Mouse (Mus musculus) brown adipose tissue, adult 24 weeks (tissue): ENCODE results near the gene Spock1. TPM values are rescaled to one million over a fixed set of nuclear protein-coding genes. Genes with fewer than 3 reads are reported as not detected.

Source experiments
- H3K27ac ChIP-seq: fragments of 200-500 bp; replicated peaks from 2 replicates; pipeline ENCODE4 v1.5.1; 2012; ENCODE audit warnings: low read depth, mild to moderate bottlenecking, low read length
- H3K4me1 ChIP-seq: fragments of 200-500 bp; 2 replicates; pipeline ENCODE4 v1.6.1; 2012; ENCODE audit warnings: low read length, mixed read lengths; ENCODE audit not compliant: control insufficient read depth, insufficient read depth, insufficient read length
- H3K4me3 ChIP-seq: fragments of 200-500 bp; 2 replicates; pipeline ENCODE4 v1.5.1; 2012; ENCODE audit warnings: low read depth, mild to moderate bottlenecking, low read length, moderate library complexity; ENCODE audit not compliant: insufficient read depth
- polyA plus RNA-seq: library from polyadenylated mRNA; stranded (reverse); fragments of >200 nt; gene quantifications from 2 replicates; pipeline ENCODE4 v1.2.4, GENCODE M21; 2012; ENCODE audit not compliant: missing spikeins, insufficient read depth, insufficient read length

The Spock1 gene
- polyA plus RNA-seq, 1 experiment: not detected

DNA sequence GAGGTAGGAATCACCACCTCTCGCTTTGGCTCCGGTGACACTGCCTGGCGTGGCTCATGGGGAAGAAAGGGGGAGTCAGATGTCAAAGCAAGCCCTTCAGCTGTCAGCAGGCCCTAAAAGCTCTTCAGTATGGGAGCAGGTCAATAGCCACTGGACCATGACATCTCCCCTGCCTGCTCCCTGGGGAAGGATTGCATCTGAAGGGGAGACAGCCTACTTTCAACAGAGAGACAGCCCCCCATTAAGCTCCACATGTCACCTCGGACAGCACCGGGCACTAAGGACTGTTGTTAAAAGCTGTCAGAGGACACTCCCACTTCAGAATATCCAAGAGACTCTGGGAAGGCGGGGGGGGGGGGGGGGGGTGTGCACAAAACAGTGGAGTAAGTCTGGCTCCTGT lies 19.1 kb downstream of the Spock1 start:
- Histone ChIP-seq H3K4me3 (no peak overlapping the region), H3K27ac (no peak overlapping the region), H3K4me1 (no peaks in the 10 kb centered on the region)

DNA sequence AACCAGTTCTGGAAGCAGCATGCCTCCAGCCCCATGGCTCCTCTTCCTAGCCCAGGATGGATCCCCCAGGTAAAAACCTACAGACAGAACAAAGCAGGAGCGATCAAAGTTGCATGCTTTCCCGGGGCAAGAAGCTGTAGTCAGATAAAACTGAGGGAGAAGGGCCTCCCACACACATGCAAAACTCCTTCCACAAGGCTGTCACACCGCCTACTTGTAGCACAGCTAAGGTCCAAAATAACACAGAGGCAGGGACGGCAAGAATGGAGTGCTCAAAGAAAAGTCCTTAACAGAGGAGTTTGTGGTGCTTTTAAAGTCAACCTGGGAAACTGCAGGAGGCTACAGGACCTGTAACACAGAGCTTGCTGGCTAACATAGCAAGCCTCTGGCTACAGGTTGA lies 28.3 kb downstream of the Spock1 start:
- H3K4me1 ChIP-seq: no peaks in the 10 kb centered on the region
- no peak overlapping the region for H3K4me3 ChIP-seq
- no peak overlapping the region for H3K27ac ChIP-seq

DNA sequence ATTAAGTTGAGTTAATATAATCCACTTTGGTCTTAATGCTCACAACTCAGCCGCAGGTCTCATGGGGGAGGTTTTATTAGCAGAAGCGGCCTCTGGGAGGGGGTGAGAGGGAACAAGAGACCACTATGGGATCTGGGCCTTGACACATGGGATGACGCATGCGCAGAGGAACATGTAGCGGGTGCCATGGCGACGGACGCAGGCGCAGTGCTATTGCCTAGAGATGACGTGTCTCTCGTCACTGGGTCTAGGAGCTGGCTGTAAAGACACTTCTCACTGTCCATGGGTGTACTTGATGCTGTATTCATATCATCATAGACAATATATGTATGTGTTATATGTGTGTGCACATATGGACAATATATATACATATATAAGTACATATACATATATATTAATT lies 29.3 kb downstream of the Spock1 start:
- H3K4me3 ChIP-seq: no peak overlapping the region
- no peaks in the 10 kb centered on the region for H3K4me1 ChIP-seq
- H3K27ac ChIP-seq: no peak overlapping the region

DNA sequence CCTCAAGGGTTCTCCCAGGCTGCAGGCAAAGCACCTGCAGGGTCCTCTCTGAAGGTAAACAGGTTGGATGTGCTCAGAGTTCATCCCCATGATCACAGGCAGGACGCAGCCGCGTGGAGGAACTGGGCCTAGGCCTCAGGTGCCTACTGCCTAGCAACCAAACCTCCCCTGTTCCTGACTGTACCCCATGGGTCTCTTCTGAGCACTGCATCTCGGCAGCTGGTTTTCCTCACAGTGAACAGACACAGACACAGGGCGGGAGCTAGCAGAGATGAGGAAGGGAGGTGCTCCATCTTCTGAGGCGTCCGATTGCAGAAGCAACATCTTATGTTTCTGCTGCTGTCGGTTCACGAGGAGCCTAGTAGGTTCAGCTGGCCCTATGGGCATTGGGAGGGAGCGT lies 30.4 kb downstream of the Spock1 start:
- Histone ChIP-seq H3K4me1 (no peaks in the 10 kb centered on the region), H3K4me3 (no peak overlapping the region), H3K27ac (no peak overlapping the region)

DNA sequence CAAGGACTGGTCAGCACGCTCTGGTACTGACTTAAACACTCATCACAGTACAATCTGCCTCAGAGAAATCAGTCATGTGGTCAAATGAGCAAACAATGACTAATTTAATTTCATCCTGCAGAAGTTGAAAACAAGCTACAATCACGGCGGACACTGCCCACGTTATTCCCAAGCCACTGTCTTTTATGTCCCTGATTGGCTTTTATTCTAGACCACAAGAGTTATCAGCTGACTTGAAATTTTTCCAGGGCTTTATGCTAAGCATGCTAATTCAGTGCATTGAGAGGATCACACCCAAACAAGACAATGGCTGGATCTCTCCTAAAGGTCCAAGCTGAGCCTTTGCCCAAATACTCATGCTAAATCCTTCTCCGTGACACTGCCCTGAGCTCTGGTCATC lies 31.2 kb downstream of the Spock1 start:
- no peaks in the 10 kb centered on the region for H3K4me1 ChIP-seq
- H3K27ac ChIP-seq: no peak overlapping the region
- no peak overlapping the region for H3K4me3 ChIP-seq

DNA sequence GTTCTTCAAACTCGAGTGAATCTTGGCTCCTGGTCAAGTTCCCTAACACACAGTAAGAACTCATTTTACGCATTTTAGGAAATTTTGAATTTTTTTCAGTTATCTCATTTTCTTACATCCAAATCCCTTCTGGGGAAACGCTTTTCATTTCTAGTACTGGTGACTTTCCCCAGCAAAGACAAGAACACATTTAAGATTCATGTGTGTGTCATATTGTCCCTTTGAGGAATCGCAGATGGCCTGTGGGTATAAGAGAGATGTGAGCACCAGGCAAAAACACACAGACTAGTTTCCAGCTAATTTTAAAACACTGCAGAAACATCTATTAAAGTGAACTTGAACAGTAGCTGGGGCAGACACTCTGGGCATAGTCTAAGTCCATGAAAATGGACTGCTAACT lies 38.1 kb downstream of the Spock1 start:
- H3K4me1 ChIP-seq: no peaks in the 10 kb centered on the region
- no peak overlapping the region for H3K4me3 ChIP-seq
- no peak overlapping the region for H3K27ac ChIP-seq

DNA sequence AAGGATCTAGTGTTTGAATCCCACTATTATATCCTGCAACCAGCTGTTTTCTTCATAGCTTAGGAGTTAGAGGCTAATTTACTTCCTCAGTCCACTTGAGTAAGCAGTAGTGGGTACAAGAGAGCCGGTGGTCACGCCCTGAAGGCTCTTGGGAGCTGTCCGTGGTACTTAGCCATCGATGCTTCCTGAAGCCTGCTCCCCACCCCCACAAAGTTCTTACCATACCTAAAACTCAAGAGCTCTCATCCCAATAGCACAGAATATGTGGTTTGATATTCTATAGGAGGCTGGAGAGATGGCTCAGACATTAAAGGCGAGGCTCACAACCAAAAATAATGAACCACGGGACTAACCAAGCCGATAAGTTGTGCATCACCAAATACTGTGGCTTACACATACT lies 40.5 kb downstream of the Spock1 start:
- H3K4me1 ChIP-seq: no peaks in the 10 kb centered on the region
- no peak overlapping the region for H3K27ac ChIP-seq
- no peak overlapping the region for H3K4me3 ChIP-seq

DNA sequence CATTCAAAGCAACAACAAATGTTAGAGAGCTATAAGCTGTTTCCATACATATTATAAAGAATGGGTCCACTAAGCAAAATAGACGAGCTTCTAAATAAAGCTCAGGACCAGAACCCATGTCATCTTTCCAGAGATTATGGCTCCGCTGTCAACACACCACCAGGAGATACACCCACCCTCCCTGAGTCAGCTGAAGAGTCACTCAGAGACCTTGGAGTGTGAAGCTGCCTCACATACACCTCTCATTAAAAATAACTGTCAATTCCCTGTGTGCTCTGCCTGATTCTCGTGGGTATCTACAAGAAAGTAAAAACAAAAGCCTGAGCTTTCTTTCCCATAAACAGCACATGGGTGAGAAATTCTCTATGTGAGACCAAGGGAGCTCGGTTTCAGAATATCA lies 43.1 kb downstream of the Spock1 start:
- Histone ChIP-seq H3K27ac (no peak overlapping the region), H3K4me3 (no peak overlapping the region), H3K4me1 (no peaks in the 10 kb centered on the region)

DNA sequence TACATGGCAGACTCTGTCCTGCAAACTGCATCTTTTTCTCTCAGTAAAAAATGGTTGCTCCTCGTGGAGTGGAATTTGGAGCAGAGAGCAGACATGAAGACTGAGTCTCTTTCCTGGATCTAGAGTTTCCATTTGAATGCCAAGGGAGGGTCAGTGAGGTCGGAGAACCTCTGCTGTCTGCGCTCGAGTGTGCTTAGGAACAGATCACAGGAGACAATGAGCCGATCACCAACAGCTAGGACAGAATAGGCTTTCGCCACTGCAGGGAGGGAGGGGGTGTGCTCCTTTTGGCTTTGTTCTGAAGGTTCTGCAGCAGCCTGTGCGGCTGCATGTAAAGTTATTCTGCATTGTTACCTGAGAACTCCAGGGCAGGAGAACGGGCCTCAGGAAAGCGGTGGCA lies 49.6 kb downstream of the Spock1 start:
- Histone ChIP-seq H3K4me1 (no peaks in the 10 kb centered on the region), H3K4me3 (no peak overlapping the region), H3K27ac (no peak overlapping the region)

DNA sequence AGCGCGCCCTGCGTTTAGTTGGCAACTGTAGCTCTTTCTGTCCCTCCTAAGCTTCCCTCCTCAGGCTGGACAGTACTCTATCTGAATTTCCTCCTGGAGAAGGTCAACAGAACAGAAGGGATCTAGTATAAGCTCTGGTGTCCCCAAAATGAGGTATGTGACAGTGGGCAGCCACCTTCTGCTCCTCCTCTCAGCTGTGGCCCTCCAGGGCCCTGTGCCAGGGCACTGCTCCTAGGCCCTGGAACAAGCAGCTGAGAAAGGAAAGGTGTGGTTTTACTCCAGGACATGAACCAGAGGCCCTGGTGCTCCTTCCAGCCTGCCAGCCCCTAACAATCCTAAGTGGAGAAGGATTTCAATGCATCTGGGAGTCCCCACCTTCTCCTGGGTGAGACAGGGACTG lies 51.1 kb downstream of the Spock1 start:
- H3K4me3 ChIP-seq: no peak overlapping the region
- no peaks in the 10 kb centered on the region for H3K4me1 ChIP-seq
- H3K27ac ChIP-seq: no peak overlapping the region

DNA sequence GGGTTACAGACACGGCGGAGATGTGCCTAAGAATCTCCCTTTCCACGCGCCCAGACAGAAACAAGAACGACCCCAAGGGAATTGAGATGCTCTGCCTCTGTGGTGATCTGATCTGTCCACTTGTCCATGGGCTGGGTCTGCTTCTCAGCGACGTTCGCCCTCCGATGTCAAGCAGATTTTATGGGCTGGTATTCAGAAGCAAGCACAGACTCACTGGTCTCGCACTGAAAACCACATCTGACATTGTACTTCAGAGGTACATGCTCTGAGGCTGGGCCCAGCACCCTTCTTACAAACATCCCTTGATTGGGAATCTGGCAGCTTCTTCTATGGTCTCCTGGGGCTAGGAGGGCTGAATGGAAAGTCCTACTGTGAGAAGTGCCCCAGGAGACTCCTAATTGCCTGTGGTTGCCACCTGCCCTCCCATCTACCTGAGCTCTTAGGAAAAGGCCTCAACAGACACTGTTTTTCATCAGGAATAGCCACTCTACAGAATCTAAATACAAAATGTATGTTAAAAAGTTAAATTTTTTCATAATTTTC lies 51.8 kb downstream of the Spock1 start:
- no peak overlapping the region for H3K4me3 ChIP-seq
- H3K27ac ChIP-seq: no peak overlapping the region
- no peaks in the 10 kb centered on the region for H3K4me1 ChIP-seq

DNA sequence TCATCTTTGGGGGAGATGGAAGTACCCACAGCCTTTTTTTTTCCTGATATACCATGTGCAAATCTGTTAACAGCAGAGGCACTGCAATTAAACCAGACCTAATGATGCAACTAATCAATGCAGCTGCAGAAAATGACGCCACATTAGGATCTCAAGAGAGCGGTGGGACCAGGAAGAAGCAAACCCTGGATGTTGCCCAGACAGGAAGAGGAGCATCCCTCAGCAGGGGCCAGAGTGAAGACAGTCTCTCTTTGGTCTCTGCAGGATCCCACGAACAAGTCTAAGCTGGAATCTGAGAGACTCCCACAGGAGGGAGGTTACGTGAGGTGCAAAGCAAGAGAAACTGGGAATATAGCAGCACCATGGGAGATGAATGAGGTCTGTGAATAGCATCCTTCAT lies 52.4 kb downstream of the Spock1 start:
- H3K27ac ChIP-seq: no peak overlapping the region
- no peaks in the 10 kb centered on the region for H3K4me1 ChIP-seq
- H3K4me3 ChIP-seq: no peak overlapping the region

DNA sequence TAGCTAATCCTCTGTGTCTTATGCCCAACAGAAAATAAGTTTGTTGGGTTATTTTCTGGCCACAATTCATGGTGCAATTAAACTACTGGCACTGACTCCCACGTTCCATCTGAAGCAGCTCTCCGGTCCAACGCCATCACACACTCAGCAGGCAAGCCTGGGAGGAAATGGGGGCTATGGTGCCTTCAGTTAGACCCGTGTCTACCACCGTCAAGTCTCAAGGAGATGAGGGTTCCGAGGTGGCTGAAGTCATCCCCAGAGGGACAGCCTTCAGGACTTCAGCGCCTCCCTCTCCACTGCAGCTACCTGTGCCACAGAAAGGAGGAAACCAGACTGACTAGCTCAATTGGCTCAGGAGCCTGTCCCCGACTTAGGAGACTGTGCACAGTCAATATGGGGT lies 53.7 kb downstream of the Spock1 start:
- Histone ChIP-seq H3K4me3 (no peak overlapping the region), H3K4me1 (no peaks in the 10 kb centered on the region), H3K27ac (no peak overlapping the region)

DNA sequence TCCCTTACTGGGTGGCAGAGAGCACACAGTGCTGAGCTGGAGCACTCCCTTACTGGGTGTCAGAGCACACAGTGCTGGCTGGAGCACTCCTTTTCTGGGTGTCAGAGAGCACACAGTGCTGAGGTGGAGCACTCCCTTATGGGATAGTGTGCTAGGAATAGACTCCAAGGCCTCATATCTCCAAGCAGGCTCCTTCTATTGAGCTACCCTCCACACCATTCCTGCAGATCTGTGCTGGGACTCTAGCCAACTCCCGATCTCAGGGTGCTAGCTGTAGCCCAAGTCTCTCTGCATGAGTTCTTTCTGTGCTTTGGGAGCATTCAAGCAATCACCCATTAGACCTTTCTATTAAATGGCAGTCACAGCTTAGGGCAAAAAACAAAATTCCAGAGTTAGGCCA lies 54.5 kb downstream of the Spock1 start:
- no peak overlapping the region for H3K4me3 ChIP-seq
- H3K4me1 ChIP-seq: no peaks in the 10 kb centered on the region
- no peak overlapping the region for H3K27ac ChIP-seq

DNA sequence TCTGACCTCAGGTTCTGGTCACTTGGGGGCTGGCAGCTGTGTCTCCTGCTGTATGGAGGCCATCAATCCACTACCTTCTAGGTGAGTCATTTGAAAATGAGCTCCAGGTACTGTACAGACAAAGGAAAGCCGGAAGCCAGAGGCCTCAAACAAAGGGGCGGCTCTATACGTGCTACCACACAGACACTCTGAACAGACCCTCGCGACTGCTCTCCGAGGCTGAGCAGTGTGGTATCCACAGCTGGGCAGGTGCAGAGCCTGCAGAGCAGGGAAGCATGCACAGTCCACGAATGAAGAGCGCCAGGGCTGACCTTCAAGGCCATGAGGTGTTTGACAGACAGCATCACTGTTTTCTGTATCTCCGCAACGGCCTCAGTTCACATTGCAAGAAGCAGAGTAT lies 55.0 kb downstream of the Spock1 start:
- H3K4me1 ChIP-seq: no peaks in the 10 kb centered on the region
- no peak overlapping the region for H3K4me3 ChIP-seq
- H3K27ac ChIP-seq: no peak overlapping the region

DNA sequence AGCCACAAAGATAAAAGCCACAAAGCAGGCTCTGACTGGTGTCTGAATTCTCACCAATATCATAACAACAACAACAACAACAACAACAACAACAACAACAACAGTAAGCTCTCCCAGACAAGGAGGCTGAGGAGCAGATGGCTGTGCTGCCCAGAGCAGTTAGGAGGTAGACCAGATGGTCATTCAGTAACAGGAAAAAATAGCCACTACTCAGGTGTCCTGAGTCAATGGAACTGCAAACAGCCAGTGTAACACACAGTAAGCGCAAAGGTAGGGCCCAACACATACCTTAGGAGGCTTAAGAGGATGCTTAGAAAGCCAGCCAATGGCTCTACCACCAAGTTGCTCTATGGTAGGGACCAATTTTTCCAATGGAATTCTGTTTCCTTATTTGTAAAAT lies 59.2 kb downstream of the Spock1 start:
- Histone ChIP-seq H3K4me1 (no peaks in the 10 kb centered on the region), H3K27ac (no peak overlapping the region), H3K4me3 (no peak overlapping the region)

DNA sequence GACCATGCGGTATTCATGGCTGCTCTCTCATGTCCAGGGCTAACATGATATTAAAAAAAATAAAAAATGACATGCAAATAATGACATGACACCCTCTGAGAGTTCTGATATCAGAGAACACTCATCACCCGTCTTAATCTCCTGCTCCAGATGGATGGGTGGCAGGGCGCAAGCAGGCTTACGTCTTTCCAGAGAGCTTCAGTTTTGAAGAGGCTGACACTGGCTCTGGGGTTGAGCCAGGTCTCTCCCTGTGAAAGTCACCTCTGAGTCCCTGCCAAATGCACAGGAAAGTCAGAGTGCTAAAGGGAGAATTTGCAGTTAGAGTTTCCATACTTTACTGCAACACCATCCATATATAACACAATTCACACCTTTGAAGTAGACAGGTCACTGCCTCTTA lies 61.0 kb downstream of the Spock1 start:
- no peak overlapping the region for H3K4me3 ChIP-seq
- no peak overlapping the region for H3K27ac ChIP-seq
- H3K4me1 ChIP-seq: no peaks in the 10 kb centered on the region
